Mouse (Mus musculus) thymus, postnatal 10 days (tissue): ENCODE measurements around the gene Gm20388.
"Not testable (repeated sequence)": the region's sequence is repeated elsewhere in the genome, so short reads cannot be mapped to it uniquely, and the experiment has no call there.

ENCODE experiments used
- DNase-seq, 2 experiments: peaks; one replicate each; pipeline ENCODE4 v3.0.0; 2021; ENCODE audit warnings: low spot score in 2 of 2

The Gm20388 gene

DNA sequence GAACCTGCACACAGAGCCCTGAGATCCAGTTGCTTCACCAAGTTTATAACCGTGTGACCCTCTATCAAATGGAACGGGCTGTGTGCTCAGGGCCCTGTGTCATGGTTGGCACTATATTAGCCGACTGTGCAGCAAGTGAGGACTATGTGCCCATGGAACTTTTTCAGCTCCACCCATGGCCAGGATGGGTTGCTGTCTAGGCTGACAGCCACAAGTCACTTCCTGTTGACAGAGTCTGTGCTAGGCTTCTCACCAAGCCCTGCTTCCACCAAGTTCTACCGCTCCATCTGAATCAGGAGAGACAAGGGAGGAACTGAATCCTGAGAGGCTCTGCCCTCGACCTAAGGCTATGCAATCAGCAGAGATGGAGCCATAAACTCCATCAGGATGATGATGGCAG is 2650.6 kb downstream of the Gm20388 start:
- DNase-seq: peak in 1 of 2 experiments; percentile 37

DNA sequence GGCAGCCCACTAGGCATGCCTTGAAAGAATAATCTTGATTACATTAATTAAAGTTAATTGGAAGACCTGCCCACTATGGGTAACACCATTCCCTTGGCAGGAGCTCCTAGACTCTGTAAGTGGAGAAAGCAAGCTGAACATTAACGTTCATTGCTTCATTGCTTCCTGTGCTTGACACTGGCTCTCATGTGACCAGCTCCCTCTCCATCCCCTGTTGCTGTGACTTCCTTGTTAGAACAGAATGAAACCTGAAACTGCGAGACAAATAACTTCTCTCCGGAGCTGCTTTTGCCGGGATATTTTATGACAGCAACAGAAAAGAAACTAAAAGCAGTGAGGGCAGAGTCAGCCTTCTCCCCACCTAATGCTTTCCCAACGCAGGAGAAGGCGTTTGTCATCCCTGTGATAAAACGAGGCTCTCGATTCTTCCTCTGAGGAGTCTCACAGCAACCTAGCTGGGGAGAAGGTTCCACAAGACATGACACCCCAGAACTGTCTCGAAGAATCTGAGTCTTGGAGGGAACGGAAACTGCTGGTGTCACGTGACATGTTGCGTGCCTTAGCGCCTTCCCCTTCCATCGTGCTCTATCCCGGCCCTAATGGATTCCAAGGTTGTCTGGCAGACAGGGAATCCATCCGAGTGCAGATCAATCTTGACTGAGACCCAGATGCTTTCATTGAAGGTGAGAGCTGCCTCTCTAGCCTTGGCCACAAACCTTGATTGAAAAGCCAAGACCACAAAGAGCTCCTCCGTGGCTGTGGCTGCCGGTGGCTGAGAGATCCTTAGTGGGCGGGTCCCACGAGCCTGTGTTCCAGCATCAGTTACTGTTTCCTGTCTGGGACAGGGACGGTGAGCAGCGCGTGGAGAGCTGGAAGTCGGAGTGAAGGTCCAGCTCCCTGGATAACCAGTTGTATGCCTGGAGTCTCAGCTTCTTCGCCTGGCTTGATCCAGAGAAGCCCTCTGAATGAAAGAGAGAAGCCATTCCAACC is 2654.0 kb downstream of the Gm20388 start:
- no peak for DNase-seq

DNA sequence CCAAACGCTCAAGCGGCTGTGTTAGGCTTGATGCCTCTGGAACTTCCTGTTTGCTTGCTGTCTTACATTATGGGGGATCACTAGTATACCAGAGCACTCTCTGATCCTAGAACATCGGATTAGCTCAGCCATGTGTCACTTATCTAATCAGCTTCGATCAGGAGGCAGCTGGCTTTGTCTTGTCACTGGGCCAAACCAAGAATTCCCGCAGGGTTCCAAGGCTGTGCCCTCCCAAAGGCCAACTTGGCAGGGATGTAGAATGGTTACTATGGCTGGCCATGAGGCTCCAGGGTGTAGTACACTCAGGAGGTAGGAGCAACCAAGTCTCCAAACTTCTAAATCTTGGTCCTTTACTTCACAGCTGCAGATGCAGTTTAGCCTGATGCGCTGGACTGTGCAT is 2656.1 kb downstream of the Gm20388 start:
- DNase-seq: no peak

DNA sequence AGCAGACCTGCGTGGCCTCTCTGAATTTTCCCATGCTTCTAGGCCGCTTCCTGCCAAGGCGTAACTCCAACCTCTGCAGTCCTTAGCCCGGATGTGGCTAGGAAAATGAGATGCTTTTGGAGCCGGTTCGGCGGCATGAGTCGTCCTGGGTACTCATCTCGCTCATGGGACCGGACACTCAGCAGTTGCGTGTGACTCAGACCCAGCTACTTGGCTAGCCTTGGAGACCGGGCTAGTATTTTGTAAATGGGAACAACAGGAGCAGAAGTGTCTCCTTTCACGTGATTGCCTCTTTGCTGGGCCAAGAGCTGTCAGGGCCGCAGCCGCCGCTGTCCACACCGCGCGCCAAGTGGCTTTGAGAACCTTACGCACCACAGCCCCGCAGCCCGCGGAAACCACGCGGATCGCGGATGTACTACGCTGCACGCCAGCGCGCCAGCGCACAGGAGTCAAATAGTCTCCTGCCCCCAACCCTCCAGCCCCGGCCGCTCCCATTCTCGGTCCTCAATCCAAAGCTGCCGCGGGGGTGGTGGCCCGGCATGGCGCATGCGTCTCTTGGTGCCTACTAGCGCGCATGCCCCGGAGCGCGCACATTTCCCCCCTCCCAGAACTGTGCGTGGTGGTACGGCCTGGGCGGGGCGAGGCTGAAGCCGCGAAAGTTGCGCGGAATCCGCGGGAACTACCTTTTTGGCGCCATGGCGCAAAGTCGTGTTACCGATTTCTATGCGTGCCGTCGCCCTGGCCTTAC is 2656.9 kb downstream of the Gm20388 start, which contains the start of gene Cdt1:
Cdt1 (plus strand) TSS at position 655 of the 748 bp plus-strand sequence.
- DNase-seq: peak; percentile 94

DNA sequence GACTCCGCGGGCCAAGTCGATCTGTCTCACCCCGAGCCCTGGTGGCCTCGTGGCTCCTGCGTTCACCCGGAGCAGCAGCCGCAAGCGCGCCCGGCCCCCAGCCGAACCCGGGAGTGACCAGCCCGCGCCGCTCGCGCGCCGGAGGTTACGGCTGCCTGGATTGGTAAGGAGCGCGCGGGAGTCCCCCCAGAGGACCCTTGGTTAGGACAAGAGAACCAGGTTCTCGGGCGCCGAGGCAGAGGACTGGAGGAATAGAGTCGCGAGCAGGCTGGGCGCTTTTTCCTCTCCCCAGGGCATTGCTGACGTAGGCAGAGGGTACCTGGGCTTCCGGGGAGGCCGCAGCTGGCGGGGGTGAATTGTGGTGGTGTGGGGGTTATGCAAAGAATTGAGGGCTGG is 2657.5 kb downstream of the Gm20388 start:
- DNase-seq: peak; percentile 66 to 70

DNA sequence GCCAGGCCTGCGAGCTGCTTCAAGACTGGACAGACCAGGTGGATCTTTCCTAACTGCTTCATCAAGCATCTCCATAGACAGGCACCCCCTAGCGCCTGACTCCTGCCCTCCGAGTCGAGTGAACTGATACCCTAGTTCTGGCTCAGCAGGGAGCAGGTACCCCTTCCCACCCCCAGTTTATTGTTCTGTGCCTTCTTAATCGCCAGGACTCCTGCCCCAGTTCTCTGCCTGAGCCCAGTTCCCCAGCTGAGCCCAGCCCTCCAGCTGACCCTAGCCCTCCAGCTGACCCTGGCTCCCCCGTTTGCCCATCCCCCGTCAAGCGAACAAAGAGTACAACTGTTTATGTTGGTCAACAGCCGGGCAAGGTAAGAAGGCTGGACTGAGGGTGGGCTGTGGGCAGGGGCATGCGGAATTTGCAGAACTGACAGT is 2658.3 kb downstream of the Gm20388 start:
- DNase-seq: peak; percentile 42 to 43

DNA sequence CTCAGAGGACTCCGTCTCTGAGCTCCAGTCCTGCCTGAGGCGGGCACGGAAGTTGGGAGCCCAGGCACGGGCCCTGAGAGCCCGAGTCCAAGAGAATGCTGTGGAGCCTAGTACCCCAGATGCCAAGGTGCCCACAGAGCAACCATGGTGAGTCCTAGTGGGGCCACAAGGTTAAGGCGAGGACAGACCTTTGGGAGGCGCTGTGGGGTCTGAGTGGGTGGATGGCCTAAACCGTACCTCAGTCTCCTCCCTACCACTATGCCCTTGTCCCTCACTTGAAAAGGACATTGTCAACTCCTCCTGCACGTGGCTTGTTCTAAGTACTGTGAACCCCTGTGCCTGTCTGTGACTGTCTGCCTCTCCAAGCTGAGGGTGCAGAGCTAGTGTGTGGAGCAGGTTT is 2658.7 kb downstream of the Gm20388 start:
- DNase-seq: no peak

DNA sequence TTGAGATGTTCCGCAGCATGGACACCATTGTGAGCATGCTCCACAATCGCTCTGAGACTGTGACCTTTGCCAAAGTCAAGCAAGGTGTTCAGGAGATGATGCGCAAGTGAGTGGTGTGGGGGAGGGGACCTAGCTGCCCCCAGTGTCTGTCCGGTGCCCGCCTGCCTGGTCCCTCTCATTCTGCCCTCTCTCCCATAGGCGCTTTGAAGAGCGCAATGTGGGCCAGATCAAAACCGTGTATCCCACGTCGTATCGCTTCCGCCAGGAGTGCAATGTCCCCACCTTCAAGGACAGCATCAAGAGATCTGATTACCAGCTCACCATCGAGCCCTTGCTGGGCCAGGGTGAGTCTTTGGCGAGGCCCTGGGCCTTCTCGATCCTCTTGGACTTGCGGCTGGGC is 2659.4 kb downstream of the Gm20388 start:
- no peak for DNase-seq

DNA sequence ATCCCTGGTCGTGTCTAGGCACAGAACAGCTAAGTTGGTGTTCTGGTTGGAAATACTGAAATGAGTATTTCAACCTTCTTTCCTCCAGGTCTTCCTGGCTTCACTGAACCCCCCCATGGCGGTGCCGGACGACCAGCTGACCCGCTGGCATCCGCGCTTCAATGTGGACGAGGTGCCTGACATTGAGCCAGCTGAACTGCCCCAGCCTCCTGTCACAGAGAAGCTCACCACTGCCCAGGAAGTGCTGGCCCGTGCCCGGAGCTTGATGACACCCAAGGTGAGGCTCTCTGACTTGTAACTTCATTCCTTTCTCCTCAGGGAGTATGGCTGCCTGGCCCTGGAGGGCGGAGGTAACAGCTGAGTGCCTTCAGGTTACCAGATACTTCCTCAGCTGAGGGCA is 2660.5 kb downstream of the Gm20388 start:
- DNase-seq: no peak

DNA sequence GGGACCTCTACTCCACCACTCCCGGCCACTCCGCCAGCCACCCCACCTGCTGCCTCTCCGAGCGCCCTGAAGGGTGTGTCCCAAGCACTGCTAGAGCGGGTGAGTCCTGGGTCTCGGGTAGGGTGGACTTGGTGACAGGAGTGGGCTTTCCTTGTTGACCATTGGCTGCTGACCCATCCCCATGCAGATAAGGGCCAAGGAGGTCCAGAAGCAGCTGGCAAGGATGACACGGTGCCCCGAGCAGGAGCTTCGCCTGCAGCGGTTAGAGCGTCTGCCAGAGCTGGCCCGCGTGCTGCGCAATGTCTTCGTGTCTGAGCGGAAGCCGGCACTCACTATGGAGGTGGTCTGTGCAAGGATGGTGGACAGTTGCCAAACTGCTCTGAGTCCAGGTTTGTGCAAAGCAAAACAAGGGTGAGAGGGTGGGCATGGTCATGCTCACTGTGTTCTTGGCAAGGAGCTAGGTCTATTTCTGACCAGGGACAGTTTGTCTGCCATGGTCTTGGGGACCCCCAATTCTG is 2661.2 kb downstream of the Gm20388 start:
- DNase-seq: no peak

DNA sequence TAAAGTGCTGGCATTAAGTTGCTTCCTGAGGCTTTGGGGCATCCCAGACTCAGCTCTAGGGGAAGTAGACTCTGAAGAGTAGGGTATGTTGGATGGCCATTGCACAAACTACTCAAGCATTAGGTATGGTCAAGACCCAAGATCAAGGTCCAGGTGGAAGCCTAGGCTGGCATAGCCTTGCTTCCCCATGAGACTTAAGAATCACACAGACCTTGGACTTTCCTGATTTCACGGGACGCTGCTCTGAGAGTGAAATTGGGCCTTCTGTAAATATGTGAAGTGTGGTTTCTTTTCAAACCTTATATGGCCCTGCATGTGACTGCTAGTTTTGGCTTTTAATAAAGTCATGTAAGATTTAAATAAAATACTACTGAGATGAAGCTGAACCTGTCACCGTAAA is 2662.1 kb downstream of the Gm20388 start:
- DNase-seq: no peak

DNA sequence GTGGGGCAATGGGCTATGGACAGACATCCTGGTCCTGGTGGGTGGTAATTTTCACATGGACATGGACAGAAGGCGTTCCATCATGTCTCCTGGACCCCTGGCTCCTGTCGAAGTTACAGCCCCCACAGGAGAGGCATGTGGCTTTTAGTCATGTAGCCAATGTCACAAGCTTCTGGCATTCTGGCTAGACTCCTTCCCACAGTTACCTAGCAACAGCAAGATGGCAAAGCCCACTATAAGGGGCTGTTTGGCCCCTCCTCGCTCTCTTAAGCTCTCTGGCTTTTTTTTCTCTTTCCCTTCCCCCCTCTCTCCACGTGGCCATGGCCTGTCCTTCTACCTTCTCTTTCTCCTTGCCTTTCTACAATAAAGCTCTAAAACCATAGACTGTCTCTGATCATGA is 2662.5 kb downstream of the Gm20388 start:
- DNase-seq: not testable (repeated sequence)

DNA sequence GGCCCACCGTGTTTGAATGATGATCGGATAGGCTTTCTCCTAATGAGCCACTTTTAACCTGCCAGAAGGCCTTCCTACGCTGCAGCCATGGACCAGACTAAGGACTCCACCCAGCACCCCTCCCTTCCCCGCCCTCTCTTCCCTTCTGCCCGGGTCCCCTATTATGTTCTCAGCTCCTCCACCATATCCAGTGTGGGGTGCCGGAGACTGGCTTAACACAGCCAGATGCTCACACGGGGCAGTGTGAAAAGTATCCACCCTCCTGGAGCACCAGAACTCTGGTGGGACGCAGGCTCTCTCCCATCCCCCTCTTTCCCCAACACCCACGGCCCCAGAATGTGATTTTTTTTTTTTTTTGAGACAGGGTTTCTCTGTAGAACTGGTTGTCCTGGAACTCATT is 2662.9 kb downstream of the Gm20388 start:
- no peak for DNase-seq

DNA sequence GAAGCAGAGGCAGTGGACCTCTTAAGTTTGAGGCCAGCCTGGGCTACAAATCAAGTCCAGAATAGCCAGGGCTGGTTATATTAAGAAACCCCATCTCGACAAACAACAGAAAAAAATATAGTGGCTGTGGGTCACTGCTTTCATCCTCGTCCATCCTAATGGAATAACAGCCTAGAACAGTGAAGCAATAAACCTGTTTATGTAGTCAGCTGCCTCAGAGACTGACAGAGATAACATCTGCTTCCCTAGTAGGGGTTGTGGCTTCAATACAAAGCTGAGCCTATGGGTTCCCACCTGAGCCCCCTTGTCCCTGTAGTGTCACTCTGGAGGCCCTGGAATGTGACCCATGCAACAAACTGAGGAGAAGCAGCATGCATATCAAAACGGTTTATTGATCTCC is 2663.6 kb downstream of the Gm20388 start:
- no peak for DNase-seq

DNA sequence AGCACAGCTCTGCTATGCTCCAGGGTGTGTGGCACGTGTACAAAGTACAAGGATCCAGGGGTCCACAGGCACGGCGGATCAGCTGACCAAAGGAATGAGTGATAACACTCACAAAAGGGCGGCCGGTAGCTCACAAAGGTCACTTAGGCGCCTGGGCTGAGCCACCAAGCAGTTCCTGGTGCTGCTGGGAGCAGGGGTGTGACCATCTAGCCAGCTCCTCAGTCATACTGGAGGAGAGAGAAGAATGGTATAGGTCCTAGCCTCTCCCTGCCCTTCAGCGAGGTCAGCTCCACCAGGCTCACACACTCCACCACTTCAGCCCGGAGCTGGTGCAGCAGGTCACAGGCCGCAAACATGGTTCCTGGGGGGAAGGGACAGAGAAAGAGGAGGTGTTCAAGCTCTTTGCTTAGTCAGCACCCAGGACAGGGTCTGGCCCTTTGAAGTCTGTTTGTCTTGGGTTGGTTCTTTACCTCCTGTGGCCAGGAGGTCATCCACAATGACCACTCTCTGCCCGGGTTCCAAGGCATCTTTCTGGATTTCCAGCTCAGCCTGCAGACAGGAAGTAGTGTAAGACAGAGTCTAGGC is 2664.1 kb downstream of the Gm20388 start:
- DNase-seq: no peak

DNA sequence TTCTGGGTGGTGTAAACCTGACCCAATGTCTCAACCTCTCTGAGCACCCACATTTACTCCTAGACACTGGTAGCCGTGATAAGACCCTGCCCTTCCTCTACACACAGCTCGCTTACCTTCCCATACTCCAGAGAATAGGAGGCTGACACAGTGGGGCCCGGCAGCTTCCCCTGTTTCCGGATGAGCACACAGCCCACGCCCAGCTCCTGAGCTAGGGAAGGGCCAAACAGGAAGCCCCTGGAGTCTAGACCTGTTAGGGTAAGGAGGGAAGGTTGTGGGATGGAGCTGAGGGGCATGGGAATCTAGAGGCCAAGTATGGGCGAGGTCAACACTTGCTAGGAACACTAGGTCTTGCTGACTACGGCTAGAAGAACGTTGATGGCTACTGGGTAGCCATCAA is 2664.6 kb downstream of the Gm20388 start:
- no peak for DNase-seq

DNA sequence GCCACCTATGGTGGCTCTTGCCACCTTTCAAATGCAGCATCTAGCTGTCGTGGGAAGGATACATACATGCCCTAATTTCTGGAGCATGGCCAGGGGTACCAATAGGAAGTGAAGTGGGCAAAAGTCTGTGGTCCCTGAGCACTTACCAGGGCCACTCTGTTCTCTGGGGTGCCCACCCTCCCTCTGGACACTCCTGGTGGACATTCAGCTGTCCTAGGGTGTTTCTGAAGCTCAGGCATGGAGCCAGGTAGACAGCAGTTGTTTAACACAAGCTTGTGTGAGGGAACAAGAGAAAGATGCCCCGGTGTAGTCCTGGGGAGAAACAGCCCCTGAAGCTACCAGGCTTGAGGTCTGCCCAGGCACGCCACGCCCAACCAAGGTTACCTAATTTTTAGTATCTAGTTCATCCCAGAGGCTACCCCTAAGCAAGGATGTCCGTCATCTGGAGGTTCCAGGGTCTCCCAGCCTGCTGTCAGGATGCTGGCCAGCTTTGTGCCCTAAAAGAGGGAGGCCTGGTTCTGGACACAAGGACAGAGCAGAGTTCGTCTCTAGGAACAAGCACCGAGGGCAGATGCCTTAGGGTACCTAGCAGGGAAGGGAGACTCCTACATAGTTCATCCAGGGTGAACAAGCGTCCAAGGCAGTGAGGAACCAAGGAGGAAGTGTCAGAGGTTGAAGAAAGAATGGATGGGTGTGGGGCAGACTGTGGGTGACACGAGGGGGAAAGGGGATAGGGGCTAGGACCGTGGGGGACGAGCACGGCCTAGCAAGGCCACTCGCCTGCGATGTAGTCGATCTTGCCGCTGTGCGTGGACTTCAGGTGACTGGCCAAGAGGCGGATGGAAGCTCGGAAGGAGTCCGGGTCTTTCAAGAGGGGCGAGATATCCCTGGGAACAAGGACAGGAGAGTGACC is 2665.3 kb downstream of the Gm20388 start:
- no peak for DNase-seq

DNA sequence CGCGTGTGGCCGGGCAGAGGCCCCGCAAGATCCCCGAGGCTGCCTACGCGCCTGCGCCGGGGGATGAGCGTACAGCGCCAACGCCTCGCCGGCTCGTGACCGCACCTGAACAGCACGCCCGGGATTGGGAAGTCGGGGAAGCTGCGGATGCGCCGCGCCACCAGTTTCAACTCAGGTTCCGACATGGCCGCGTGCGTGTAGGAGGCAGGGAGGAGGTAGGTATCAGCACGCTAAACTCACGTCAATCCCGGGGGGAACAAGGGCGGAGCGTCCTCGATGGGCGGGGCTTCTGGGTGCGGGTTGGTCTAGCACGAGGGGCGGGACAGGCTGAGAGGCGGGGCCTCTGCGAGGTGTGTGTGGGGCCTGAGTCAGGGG is 2666.0 kb downstream of the Gm20388 start, which contains the start of gene Aprt:
Aprt (minus strand) TSS at position 262 of the 375 bp plus-strand sequence.
- DNase-seq: peak; percentile 94 to 96

DNA sequence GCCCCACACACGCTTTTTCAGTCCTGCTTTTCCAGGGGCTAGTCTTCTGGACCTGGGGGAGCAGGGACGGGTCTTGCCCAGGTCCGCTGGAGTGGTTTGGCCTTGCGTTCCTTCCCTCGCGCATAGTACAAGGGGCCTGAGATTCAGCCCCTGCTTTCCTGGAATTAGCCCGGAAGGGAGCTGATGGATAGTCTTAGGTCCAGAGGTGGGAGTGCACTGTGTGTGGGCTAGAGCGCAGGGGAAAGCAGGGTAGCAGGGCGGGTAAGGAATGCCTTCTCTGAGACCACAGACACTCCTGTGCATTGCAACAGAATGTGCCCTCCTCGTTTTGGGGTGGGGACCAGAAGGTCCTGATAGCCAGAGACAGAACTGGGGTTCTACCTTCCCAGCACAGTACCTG is 2666.5 kb downstream of the Gm20388 start:
- DNase-seq: no peak

DNA sequence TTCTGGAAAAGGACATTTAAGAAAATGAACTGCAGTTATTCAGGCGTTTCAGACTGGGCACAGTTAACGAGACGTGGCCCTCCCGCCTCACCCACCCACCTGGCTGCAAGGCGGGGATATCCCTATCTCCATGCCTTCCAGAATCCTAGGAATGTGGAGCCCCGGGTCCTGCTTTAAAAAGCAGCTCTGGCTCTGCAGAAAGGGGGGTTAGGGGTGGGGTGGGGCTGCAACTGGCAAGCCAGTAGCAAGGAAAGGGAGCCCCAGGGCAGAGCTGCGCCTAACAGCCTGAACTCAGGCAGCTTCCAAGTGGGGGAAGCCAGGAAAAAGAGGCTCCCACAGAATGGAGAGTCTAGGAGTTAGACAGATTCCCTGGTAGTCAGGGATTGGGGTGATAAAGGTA is 2668.6 kb downstream of the Gm20388 start:
- no peak for DNase-seq

DNA sequence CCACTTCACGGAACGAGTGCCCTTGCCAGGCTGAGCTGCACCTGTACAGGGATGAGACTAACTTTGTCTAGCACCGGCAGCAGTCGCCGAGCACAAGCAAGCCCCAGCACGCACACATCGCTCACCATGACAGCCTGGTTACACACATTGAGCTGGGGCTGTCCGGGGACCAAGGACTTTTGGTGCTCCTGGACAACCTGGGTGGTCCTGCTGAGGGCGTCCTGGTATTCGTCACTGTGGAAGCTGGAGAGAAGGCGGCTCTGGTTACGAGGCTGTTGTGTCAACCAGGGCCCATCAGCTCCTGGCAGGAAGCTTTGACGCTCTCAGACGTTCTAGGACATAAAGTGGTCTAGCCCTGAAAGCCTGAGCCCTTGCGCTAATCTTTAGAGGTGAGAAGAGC is 2670.3 kb downstream of the Gm20388 start:
- DNase-seq: no peak
